Mouse (Mus musculus) neutrophil, adult 5-6 weeks (primary cell): Measurements from ENCODE around the gene Edf1. TPM values are rescaled to one million over a fixed set of nuclear protein-coding genes. Genes with fewer than 3 reads are reported as not detected.

Experiments
- ATAC-seq: fragments of 151-379, 151-347 bp; 2 replicates; pipeline ENCODE4 v1.8.0; 2017; ENCODE audit warnings: mild to moderate bottlenecking, moderate TSS enrichment; ENCODE audit not compliant: insufficient number of reproducible peaks, poor library complexity, low FRiP score, severe bottlenecking; ENCODE audit errors: extremely low read depth
- total RNA-seq: library from RNA; stranded (forward); fragments of 200-1000 nt; gene quantifications from 2 replicates; pipeline ENCODE4 v1.2.3, GENCODE M21; 2017

The Edf1 gene
- total RNA-seq, 1 experiment from 2014 or later = 85.4 TPM

- ATAC-seq = no peak
Measured at GRCm38 (mm10) chr2:25578796-25579736, 21.4 kb downstream of the Edf1 start.

GRCm38 (mm10) chr2:25579737-25580460, 22.3 kb downstream of the Edf1 start:
- ATAC-seq = peak; percentile 43; the same call in 1 of the 2 replicates

GRCm38 (mm10) chr2:25580621-25581101, 23.0 kb downstream of the Edf1 start:
- ATAC-seq = no peak

GRCm38 (mm10) chr2:25581294-25581864, 23.7 kb downstream of the Edf1 start, which contains the start of gene Ajm1:
Gene Ajm1 (minus strand): TSS chr2:25581757.
- peak; percentile 66 for ATAC-seq

- no peak for ATAC-seq
Measured at GRCm38 (mm10) chr2:25581901-25582301, 24.3 kb downstream of the Edf1 start.

- no peak for ATAC-seq
Measured at GRCm38 (mm10) chr2:25582466-25583119, 24.9 kb downstream of the Edf1 start.

GRCm38 (mm10) chr2:25583120-25583481, 25.5 kb downstream of the Edf1 start:
- no peak for ATAC-seq

- ATAC-seq = no peak
Measured at GRCm38 (mm10) chr2:25583571-25583970, 25.9 kb downstream of the Edf1 start.

GRCm38 (mm10) chr2:25584152-25584551, 26.5 kb downstream of the Edf1 start:
- ATAC-seq = no peak

GRCm38 (mm10) chr2:25584856-25585255, 27.2 kb downstream of the Edf1 start:
- no peak for ATAC-seq

GRCm38 (mm10) chr2:25585601-25586000, 28.0 kb downstream of the Edf1 start:
- ATAC-seq = no peak

- no peak for ATAC-seq
Measured at GRCm38 (mm10) chr2:25587290-25587689, 29.6 kb downstream of the Edf1 start.

GRCm38 (mm10) chr2:25588227-25588907, 30.7 kb downstream of the Edf1 start:
- ATAC-seq = no peak

GRCm38 (mm10) chr2:25591863-25592262, 34.2 kb downstream of the Edf1 start:
- peak; percentile 16; the same call in 1 of the 2 replicates for ATAC-seq

GRCm38 (mm10) chr2:25596765-25597510, 39.3 kb downstream of the Edf1 start:
- no peak for ATAC-seq

- no peak for ATAC-seq
Measured at GRCm38 (mm10) chr2:25598749-25599148, 41.1 kb downstream of the Edf1 start.

GRCm38 (mm10) chr2:25600037-25600436, 42.4 kb downstream of the Edf1 start:
- no peak for ATAC-seq

- no peak for ATAC-seq
Measured at GRCm38 (mm10) chr2:25602526-25602925, 44.9 kb downstream of the Edf1 start.
